Mouse (Mus musculus) ES-Bruce4 (cell line): ENCODE data around the gene Dolpp1. TPM values are rescaled to one million over a fixed set of nuclear protein-coding genes. Genes with fewer than 3 reads are reported as not detected.

Experiments
- H3K27ac ChIP-seq: 2 replicates; pipeline ENCODE4 v1.5.1; 2012; ENCODE audit warnings: low read length, inconsistent platforms; ENCODE audit not compliant: insufficient read depth
- H3K27me3 ChIP-seq: 2 replicates; pipeline ENCODE4 v1.6.1; 2012; ENCODE audit warnings: mild to moderate bottlenecking, low read length, inconsistent platforms; ENCODE audit not compliant: control insufficient read depth, poor library complexity, insufficient read depth, severe bottlenecking
- H3K36me3 ChIP-seq: 2 replicates; pipeline ENCODE4 v1.6.1; 2012; ENCODE audit warnings: inconsistent platforms, mild to moderate bottlenecking, low read length, moderate library complexity; ENCODE audit not compliant: control insufficient read depth, poor library complexity, insufficient read depth, severe bottlenecking
- H3K4me1 ChIP-seq: one replicate; pipeline ENCODE4 v1.8.1; 2011; ENCODE audit warnings: low read length; ENCODE audit not compliant: control insufficient read depth, insufficient read depth
- H3K4me3 ChIP-seq: 2 replicates; pipeline ENCODE4 v1.5.1; 2011; ENCODE audit warnings: low read depth, mild to moderate bottlenecking, low read length
- H3K9ac ChIP-seq: 2 replicates; pipeline ENCODE4 v1.6.1; 2012; ENCODE audit warnings: low read depth, mild to moderate bottlenecking, inconsistent platforms; ENCODE audit not compliant: poor library complexity, severe bottlenecking
- H3K9me3 ChIP-seq: replicated peaks from 2 replicates; pipeline ENCODE4 v1.6.1; 2012; ENCODE audit warnings: mild to moderate bottlenecking, low read length, inconsistent platforms; ENCODE audit not compliant: control insufficient read depth, poor library complexity, insufficient read depth, severe bottlenecking
- CTCF ChIP-seq: IDR thresholded peaks from one replicate; pipeline ENCODE4 v1.8.1; 2011; ENCODE audit warnings: low read depth, low read length
- EP300 ChIP-seq: IDR thresholded peaks from 2 replicates; pipeline ENCODE4 v1.6.1; 2011; ENCODE audit warnings: low read depth, low read length; ENCODE audit not compliant: insufficient read depth
- POLR2A ChIP-seq: IDR thresholded peaks from one replicate; pipeline ENCODE4 v1.8.1; 2011; ENCODE audit warnings: low read length; ENCODE audit not compliant: insufficient read depth
- polyA plus RNA-seq: library from polyadenylated mRNA; stranded (reverse); fragments of >200 nt; gene quantifications from 2 replicates; pipeline ENCODE4 v1.2.4, GENCODE M21; 2011; ENCODE audit warnings: low read depth; ENCODE audit not compliant: missing spikeins, insufficient read depth, insufficient read length

Dolpp1 gene
- polyA plus RNA-seq, 1 experiment, result 42.3 TPM

GRCm38 (mm10) chr2:30360626-30361025, 31.4 kb upstream of the Dolpp1 start:
- no peaks in the 10 kb centered on the region for H3K9me3 ChIP-seq
- no peak overlapping the region for H3K27ac ChIP-seq
- no peaks in the 10 kb centered on the region for H3K27me3 ChIP-seq
- H3K9ac ChIP-seq, result no peak overlapping the region
- H3K4me1 ChIP-seq, result peaks cover 3% of the 10 kb centered on the region
- no peak for TF ChIP-seq EP300
- TF ChIP-seq CTCF, result no peak
- TF ChIP-seq POLR2A, result no peak
- H3K36me3 ChIP-seq, result no peaks in the 10 kb centered on the region
- H3K4me3 ChIP-seq, result no peak overlapping the region

GRCm38 (mm10) chr2:30362865-30363264, 29.2 kb upstream of the Dolpp1 start:
- Histone ChIP-seq H3K4me1 (no peaks in the 10 kb centered on the region), H3K4me3 (no peak overlapping the region), H3K27ac (no peak overlapping the region), H3K36me3 (no peaks in the 10 kb centered on the region), H3K27me3 (no peaks in the 10 kb centered on the region), H3K9me3 (no peaks in the 10 kb centered on the region), H3K9ac (no peak overlapping the region)
- no peak for TF ChIP-seq EP300
- no peak for TF ChIP-seq POLR2A
- no peak for TF ChIP-seq CTCF

GRCm38 (mm10) chr2:30363773-30364650, 28.0 kb upstream of the Dolpp1 start, which contains the start of gene Miga2:
TSS of gene Miga2 (plus strand) at chr2:30364233.
- Histone ChIP-seq H3K4me1 (no peaks in the 10 kb centered on the region), H3K4me3 (peak within 1 kb of the TSS; percentile 78), H3K27ac (no peak within 1 kb of the TSS), H3K9me3 (no peaks in the 10 kb centered on the region), H3K36me3 (peaks cover 3% of the 10 kb centered on the region; the same call in 1 of the 2 replicates), H3K27me3 (no peaks in the 10 kb centered on the region), H3K9ac (peak within 1 kb of the TSS; percentile 69)
- TF ChIP-seq POLR2A (peak; percentile 80), EP300 (no peak), CTCF (no peak)

- Histone ChIP-seq H3K4me1 (no peaks in the 10 kb centered on the region), H3K27me3 (no peaks in the 10 kb centered on the region), H3K4me3 (no peak overlapping the region), H3K36me3 (peaks cover 6% of the 10 kb centered on the region; the same call in 1 of the 2 replicates), H3K9ac (no peak overlapping the region), H3K9me3 (no peaks in the 10 kb centered on the region), H3K27ac (no peak overlapping the region)
- TF ChIP-seq CTCF, result no peak
- TF ChIP-seq POLR2A, result no peak
- no peak for TF ChIP-seq EP300
Measured at GRCm38 (mm10) chr2:30365281-30366069, 26.6 kb upstream of the Dolpp1 start.

- Histone ChIP-seq H3K4me1 (no peaks in the 10 kb centered on the region), H3K9me3 (no peaks in the 10 kb centered on the region), H3K4me3 (no peak overlapping the region), H3K27ac (no peak overlapping the region), H3K9ac (no peak overlapping the region), H3K27me3 (no peaks in the 10 kb centered on the region), H3K36me3 (peaks cover 6% of the 10 kb centered on the region; the same call in 1 of the 2 replicates)
- TF ChIP-seq CTCF (no peak), POLR2A (no peak), EP300 (no peak)
Measured at GRCm38 (mm10) chr2:30366203-30366602, 25.9 kb upstream of the Dolpp1 start.

- Histone ChIP-seq H3K9me3 (no peaks in the 10 kb centered on the region), H3K36me3 (peaks cover 10% of the 10 kb centered on the region), H3K4me1 (no peaks in the 10 kb centered on the region), H3K9ac (no peak overlapping the region), H3K27me3 (no peaks in the 10 kb centered on the region), H3K27ac (no peak overlapping the region), H3K4me3 (no peak overlapping the region)
- TF ChIP-seq CTCF (no peak), POLR2A (no peak), EP300 (no peak)
Measured at GRCm38 (mm10) chr2:30371544-30371943, 20.5 kb upstream of the Dolpp1 start.
